ENCODE assay signal across 7 mouse cellular contexts in the genomic region with DNA sequence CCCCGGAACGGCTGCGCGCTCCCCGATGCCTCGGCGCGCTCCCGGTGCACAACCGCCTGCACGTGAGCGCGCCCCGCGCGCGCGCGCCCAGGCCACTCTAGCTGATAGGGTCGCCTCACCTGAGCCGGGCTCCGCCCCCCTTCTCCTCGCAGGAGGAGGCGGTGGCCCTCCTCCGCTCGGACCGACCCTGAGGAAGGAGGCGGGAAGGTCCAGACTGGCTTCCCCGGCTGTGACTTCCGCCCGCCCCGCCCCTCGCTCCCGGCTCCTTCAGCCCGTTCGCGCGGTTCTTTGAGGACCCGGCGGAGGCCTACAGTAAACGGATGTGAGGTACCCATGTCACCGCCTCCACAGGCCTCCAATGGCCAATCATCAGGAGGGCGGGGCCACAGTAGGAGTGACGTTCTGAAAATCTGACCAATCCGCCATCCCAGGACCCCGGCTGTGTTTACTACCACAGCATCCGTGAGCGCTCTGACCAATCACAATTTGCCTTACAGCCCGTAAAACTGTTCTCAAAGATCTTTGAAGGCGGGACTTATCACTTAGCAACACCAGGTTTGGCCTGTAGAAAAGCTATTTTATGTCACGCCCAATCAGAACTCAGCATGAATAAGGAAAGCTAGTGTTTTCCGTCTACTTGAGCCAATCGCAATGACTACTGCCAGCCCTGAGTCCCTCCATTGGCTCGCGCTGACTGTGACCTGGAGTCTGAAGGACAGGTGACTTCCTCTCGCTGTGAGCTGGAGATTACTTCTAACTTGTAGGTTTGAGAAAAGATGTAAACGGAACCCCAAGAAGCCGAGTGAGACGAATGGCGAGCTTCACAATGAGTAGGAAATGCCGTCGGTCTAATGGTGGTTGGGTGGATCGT. TPM values are rescaled to one million over a fixed set of nuclear protein-coding genes. Genes with fewer than 3 reads are reported as not detected.
DNase-seq lines count a peak whose midpoint lies in the region; ATAC-seq lines count a peak whose summit lies in the region.

A gene (minus strand): TSS at position 308 of the 871 bp plus-strand sequence.

- peak; percentile 99 for ATAC-seq in embryonic facial prominence, embryonic 11.5 days (replicated peaks; ENCODE audit: insufficient number of reproducible peaks, low FRiP score, low TSS enrichment, low read depth)
- ATAC-seq in granulocyte monocyte progenitor cell, adult 5-6 weeks (replicated peaks; ENCODE audit: poor library complexity, severe bottlenecking): peak; percentile 85
- peak; percentile 99 for ATAC-seq in midbrain, embryonic 13.5 days

- no peaks in the 10 kb centered on the region for H3K9me3 ChIP-seq in embryonic facial prominence, embryonic 11.5 days (replicated peaks; ENCODE audit: control insufficient read depth, low read length)
- no peaks in the 10 kb centered on the region for H3K9me3 ChIP-seq in limb, embryonic 10.5 days (replicated peaks)
- H3K9me3 ChIP-seq in midbrain, embryonic 13.5 days: no peaks in the 10 kb centered on the region

- H3K4me3 ChIP-seq in embryonic facial prominence, embryonic 11.5 days (ENCODE audit: low read depth, low read length): peak within 1 kb of the TSS; percentile 70
- peak within 1 kb of the TSS; percentile 77 for H3K4me3 ChIP-seq in limb, embryonic 10.5 days
- peak within 1 kb of the TSS; percentile 90 for H3K4me3 ChIP-seq in midbrain, embryonic 13.5 days (replicated peaks)

- peak within 1 kb of the TSS; percentile 86 for H3K9ac ChIP-seq in embryonic facial prominence, embryonic 11.5 days (replicated peaks; ENCODE audit: low read length)
- peak within 1 kb of the TSS; percentile 95 for H3K9ac ChIP-seq in midbrain, embryonic 13.5 days (replicated peaks)

- H3K27me3 ChIP-seq in embryonic facial prominence, embryonic 11.5 days (ENCODE audit: control insufficient read depth, insufficient read depth, low read length): no peaks in the 10 kb centered on the region
- H3K27me3 ChIP-seq in limb, embryonic 10.5 days (ENCODE audit: low read depth, poor library complexity, severe bottlenecking): no peaks in the 10 kb centered on the region
- H3K27me3 ChIP-seq in midbrain, embryonic 13.5 days: no peaks in the 10 kb centered on the region

- no peaks in the 10 kb centered on the region for H3K36me3 ChIP-seq in embryonic facial prominence, embryonic 11.5 days (replicated peaks; ENCODE audit: control insufficient read depth, insufficient read depth, low read depth, low read length)
- no peaks in the 10 kb centered on the region for H3K36me3 ChIP-seq in limb, embryonic 10.5 days
- no peaks in the 10 kb centered on the region for H3K36me3 ChIP-seq in midbrain, embryonic 13.5 days

- peak within 1 kb of the TSS; percentile 91 for H3K27ac ChIP-seq in embryonic facial prominence, embryonic 11.5 days (replicated peaks; ENCODE audit: low read depth, low read length)
- H3K27ac ChIP-seq in limb, embryonic 10.5 days: peak within 1 kb of the TSS; percentile 94
- H3K27ac ChIP-seq in midbrain, embryonic 13.5 days: peak within 1 kb of the TSS; percentile 97

- no peaks in the 10 kb centered on the region for H3K4me1 ChIP-seq in embryonic facial prominence, embryonic 11.5 days (ENCODE audit: control insufficient read depth, insufficient read depth, low read length)
- peaks cover 24% of the 10 kb centered on the region for H3K4me1 ChIP-seq in limb, embryonic 10.5 days
- peaks cover 29% of the 10 kb centered on the region for H3K4me1 ChIP-seq in midbrain, embryonic 13.5 days (replicated peaks)

- DNase-seq in adrenal gland, postnatal 14 days: peak; percentile 99
- peak; percentile 100 for DNase-seq in embryonic facial prominence, embryonic 11.5 days (ENCODE audit: low spot score)
- DNase-seq in kidney, adult 11 months: peak; percentile 100
- peak; percentile 99 for DNase-seq in limb, embryonic 10.5 days (ENCODE audit: low spot score)
- peak; percentile 99 for DNase-seq in spleen, adult 12 weeks (ENCODE audit: low spot score)

- WGBS in embryonic facial prominence, embryonic 11.5 days: under 1% methylated on average over 48 of the region's 63 CpGs
- WGBS in limb, embryonic 10.5 days: under 1% methylated on average over 62 of the region's 63 CpGs
- under 1% methylated on average over 63 of the region's 63 CpGs for WGBS in midbrain, embryonic 13.5 days

- H3K4me2 ChIP-seq in embryonic facial prominence, embryonic 11.5 days (ENCODE audit: low read depth, low read length): peak within 1 kb of the TSS; percentile 65
- H3K4me2 ChIP-seq in midbrain, embryonic 13.5 days (replicated peaks): peak within 1 kb of the TSS; percentile 79

RNA-seq across cellular contexts. Expression of the gene that starts here (rescaled TPM):
- 12.0 and 13.6 TPM in 2 replicates for total RNA-seq in adrenal gland, postnatal 14 days (2021)
- polyA plus RNA-seq in embryonic facial prominence, embryonic 11.5 days (2014; fragmentation: Nextera tagmentation; extraction: Ambion mirVana): 41.5 and 42.5 TPM in 2 replicates
- 10.0 and 12.2 TPM in 2 replicates for total RNA-seq in granulocyte monocyte progenitor cell, adult 5-6 weeks (2014; fragmentation: Nextera tagmentation)
- 9.0 and 9.3 TPM in 2 replicates for total RNA-seq in granulocyte monocyte progenitor cell, adult 5-6 weeks (2017)
- 35.5 and 43.0 TPM in 2 replicates for polyA plus RNA-seq in limb, embryonic 10.5 days (2016; fragmentation: Nextera tagmentation; extraction: Ambion mirVana)
- polyA plus RNA-seq in midbrain, embryonic 13.5 days (2015; fragmentation: Nextera tagmentation; extraction: Ambion mirVana): 52.1 and 54.8 TPM in 2 replicates

Comparison
In these comparisons a context has a peak if more than half of its experiments do, and no peak if none do; other contexts are left out.
1. Peak in every context shown above with its lines: DNase-seq, ATAC-seq, H3K4me3 ChIP-seq and H3K27ac ChIP-seq.